Mouse (Mus musculus): ENCODE measurements around the gene Fmnl1.

- no peak for TF ChIP-seq POLR2A (IDR thresholded peaks at IDR 0.05; ENCODE audit: insufficient read depth, low read depth, low read length)
- no peak for TF ChIP-seq CTCF (IDR thresholded peaks at IDR 0.05; ENCODE audit: insufficient read depth, low read depth, low read length)
Observed at GRCm38 (mm10) chr11:103195656-103196055, 24.7 kb downstream of the Fmnl1 start.

Data from olfactory bulb, adult 2 months (tissue).